Mouse (Mus musculus) erythroblast, adult 5-6 weeks (primary cell): ENCODE data around the gene Bcl6. TPM values are rescaled to one million over a fixed set of nuclear protein-coding genes. Genes with fewer than 3 reads are reported as not detected.

Source experiments
- ATAC-seq: replicated peaks from 2 replicates; pipeline ENCODE4 v1.8.0; 2016; ENCODE audit warnings: moderate number of reproducible peaks, mild to moderate bottlenecking, moderate TSS enrichment, inconsistent platforms; ENCODE audit not compliant: poor library complexity, low FRiP score, severe bottlenecking
- total RNA-seq, 2 experiments: library from RNA; stranded (forward) in 1 of 2; stranded (reverse) in 1 of 2; fragments of 150-400 nt in 1 of 2; fragments of 200-764, 138-1000 nt in 1 of 2; gene quantifications; 2 replicates each; pipeline versions ENCODE4 v1.2.3 to v1.2.4; 2015 to 2017; ENCODE audit warnings: low replicate concordance in 2 of 2

The Bcl6 gene
- total RNA-seq, 2 experiments from 2014 or later: 3.7 to 7.9 TPM

DNA sequence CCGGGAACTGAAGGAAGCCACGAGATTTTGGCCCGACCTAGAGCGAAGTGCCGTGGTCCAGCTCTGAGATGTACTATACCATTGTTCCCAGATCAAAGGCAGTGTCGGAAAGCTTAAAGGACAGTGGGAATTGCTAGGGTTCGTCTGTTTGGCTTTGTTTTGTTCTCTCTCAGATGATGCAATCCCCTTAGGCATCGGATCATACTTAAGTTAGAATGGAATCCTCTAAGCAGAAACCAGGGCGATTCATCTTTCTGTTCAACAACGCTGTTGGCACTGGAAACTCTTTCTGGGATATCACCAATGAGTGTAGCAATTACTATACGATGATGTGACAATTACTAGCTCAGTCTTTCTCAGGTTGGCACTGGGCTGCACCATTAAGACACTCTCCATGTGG is 56.4 kb downstream of the Bcl6 start, which contains the start of gene Rtp2:
Gene Rtp2, minus strand, starts transcription at position 101 of the 400 bp plus-strand sequence.
- no peak for ATAC-seq

DNA sequence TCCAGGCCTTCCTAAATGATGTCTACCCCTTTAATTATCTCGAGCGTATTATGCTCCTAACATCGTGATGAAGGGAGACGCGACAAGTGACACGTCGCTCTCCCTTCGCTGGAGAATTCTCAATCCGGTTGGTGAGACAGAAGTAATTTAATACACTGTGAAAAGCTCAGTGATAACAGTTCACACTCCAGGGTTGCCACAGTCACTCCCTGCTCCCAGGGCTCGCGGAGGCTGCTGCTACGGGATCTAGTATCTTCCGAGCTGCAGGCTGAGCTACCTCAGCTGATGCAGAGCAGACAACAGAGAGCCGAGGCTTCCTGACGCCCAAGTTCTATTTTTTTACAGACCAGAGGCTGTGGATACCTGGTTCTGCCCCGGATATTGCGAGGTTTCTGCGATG is 57.4 kb downstream of the Bcl6 start:
- ATAC-seq: no peak

DNA sequence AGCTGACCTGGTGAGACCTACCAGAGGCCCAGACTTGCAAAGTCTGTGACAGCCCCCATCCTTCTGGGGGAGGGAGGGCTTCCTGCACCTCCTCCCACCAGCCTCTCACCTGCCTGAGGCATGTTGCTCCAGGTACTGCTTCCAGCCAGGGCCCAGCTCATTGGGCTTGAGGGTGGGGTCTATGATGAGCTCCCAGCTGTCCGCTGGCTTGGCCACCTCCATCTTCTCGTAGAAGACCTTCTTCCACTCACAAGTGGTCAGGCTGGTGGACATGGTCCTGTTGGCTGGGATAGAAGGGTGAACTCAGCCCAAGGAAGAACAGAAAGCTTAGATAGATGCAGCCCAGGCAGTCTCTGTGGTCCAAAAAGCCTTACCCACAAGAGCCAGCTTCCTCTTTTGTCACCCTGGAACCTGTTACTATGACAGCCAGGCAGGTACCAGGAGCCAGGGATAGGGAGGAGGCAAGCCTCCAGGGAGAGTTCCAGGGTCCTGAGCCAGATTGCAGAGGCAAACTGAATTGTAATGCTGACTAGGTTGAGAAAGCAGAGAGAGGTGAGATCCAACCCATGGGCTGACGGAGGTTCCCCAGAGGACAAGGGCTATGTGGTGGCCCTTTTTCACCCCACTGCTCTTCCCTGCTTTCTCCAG is 58.1 kb downstream of the Bcl6 start:
- ATAC-seq: no peak

DNA sequence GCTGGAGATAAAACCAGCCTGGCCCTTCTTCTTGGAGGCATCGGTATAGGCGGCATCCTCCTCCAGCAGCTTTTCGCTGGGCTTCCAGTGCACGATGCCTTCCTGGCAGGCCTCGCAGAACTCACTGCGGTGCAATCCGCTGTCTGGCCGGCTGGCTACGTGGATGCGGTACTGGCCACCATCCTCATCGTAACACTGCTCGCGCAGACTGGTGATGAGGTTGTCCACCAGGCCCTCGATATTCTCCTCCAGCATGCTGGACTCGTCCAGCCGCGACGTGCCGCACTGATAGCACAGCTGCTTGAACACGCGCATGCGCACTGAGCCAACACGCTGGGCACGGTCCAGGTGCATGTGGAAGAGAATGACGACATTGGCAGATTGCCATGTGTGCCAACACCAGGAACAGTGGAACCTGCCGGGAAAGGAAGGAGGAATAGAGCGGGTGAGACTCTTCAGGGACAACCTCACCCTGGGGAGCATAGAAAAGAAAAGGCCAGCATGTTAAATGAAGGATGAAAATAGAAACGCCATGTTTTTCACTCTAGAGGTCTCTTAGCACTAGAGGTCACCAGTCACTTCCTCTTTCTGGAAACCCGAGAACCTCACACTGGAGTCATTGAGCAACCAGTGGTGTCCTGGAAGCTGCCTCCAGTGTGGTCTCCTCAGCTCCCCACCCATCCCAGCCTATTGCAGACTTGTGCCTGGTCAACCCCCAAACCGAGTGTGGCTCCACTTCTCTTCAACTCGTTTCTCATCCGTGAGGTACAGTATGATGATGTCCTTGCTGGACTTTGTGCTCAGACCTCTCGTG is 61.1 kb downstream of the Bcl6 start:
- ATAC-seq: no peak

DNA sequence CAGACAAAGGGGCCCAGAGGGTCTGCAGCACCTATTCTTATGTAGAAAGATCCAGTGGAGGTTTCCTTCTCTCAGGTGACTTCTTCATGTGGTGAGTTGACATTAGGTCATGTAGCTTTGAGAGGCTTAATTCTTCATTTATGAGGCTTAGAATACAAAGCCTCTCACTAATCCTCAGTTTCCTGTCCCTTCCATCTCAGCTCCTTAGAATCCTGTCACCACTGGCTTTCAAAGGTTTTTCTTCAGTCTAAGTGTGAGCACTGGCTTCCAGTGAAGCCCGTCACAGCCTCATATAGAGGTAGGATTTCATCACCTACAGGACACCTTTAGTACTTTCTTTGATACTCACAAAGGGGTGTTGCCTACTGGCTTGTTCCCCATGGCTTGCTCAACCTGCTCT is 65.7 kb downstream of the Bcl6 start:
- no peak for ATAC-seq

DNA sequence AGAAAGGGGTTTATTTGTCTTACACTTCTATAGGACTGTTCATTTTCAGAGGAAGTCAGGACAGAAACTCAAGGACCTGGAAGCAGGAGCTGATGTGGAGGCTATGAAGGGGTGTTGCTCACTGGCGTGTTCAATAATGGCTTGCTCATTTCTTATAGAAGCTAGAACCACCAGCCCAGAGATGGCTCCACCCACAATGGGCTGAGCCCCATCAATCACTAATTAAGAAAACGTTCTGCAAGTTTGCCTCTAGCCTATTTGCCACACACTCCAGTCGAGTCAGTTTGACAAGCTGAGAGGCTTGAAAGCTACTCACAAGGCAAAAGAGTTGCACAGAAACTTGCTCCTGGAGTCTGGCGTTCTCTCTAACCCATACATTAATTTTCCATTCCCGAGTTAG is 67.0 kb downstream of the Bcl6 start:
- ATAC-seq: no peak

DNA sequence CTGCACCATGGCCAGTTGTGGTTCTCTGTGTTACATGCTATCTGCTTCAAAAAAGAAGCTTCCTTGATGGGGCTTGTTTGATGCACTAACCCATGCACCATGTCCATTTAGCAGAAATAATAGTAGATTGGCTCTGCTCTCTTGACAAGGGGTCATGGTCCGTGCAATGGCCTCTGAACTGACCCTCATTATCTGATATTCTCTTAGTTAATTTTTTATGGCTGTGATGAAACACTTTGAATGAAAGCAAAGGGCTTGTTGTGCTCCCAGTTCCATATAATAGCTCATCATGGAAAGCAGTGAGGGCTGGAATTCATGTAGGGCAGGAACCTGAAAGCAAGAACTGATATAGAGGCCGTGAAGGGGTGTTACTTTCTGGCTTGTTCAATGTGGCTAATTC is 69.2 kb downstream of the Bcl6 start:
- no peak for ATAC-seq

Other genes starting within 250 kb of the Bcl6 start
- not detected in 2 replicates for gene Sst, start 97.9 kb downstream of the Bcl6 start, total RNA-seq (2015; ENCODE audit: low replicate concordance)
- gene Sst, start 97.9 kb downstream of the Bcl6 start, total RNA-seq (2017; ENCODE audit: low replicate concordance): not detected in 2 replicates
- gene Rtp2, start 56.5 kb downstream of the Bcl6 start, total RNA-seq (2015; ENCODE audit: low replicate concordance): not detected in 2 replicates
- gene Rtp2, start 56.5 kb downstream of the Bcl6 start, total RNA-seq (2017; ENCODE audit: low replicate concordance): not detected in 2 replicates
- gene Gm37419, start 370 bp downstream of the Bcl6 start, total RNA-seq (2015; ENCODE audit: low replicate concordance): not detected in 2 replicates
- not detected in 2 replicates for gene Gm37419, start 370 bp downstream of the Bcl6 start, total RNA-seq (2017; ENCODE audit: low replicate concordance)